Mouse (Mus musculus) spleen, postnatal 36 days (tissue): ENCODE data around the gene Pirb.
A peak's percentile ranks its signal among the peaks of the same experiment; 100 is the strongest.

Source experiments
- DNase-seq, 2 experiments: peaks; one replicate each; pipeline ENCODE4 v3.0.0; 2022; ENCODE audit warnings: low spot score in 2 of 2, mixed read lengths in 1 of 2

The Pirb gene

GRCm38 (mm10) chr7:3692382-3692986, 27.7 kb downstream of the Pirb start, which contains the start of gene Tsen34:
Tsen34 (plus strand) TSS chr7:3692863.
- no peak for DNase-seq

GRCm38 (mm10) chr7:3691919-3692318, 28.3 kb downstream of the Pirb start:
- DNase-seq, result no peak

DNA sequence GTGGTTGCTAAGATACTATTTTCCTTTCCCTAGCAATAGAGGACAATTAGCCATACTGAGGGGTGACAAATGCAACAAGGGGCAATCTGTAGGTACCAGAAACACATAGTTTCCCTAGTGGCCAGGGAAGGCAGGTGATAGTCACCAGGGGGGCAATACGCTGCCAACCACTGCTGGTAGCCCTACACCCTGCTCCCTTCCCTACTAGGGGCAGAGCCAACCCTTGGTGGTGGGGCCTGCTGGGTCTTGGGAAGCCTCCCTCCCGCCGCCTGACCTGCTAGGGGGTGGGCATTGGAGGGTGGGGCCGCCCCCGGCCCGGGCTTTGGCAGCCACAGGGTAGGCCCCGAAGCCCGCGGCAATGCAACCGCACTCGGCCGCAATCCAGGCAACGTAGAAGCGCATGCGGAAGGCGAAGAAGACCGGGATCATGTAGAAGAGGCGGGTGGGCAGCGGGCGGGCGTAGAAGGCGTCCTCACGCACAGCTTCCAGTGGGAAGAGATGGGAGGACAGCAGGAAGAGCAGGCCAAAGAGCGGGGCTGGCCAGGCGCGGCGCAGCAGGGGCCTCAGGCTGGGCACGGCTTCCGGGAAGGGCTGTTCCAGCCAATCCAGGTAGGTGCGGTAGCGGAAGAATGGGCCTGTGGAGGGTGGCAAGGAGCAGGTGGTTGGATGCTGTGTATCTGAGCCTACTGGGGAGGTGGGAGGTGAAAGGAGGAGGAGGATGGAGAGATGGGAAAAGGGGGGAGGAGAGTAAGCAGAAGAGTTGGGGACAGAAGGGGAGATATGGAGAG, 34.6 kb downstream of the Pirb start:
- DNase-seq, result no peak

DNA sequence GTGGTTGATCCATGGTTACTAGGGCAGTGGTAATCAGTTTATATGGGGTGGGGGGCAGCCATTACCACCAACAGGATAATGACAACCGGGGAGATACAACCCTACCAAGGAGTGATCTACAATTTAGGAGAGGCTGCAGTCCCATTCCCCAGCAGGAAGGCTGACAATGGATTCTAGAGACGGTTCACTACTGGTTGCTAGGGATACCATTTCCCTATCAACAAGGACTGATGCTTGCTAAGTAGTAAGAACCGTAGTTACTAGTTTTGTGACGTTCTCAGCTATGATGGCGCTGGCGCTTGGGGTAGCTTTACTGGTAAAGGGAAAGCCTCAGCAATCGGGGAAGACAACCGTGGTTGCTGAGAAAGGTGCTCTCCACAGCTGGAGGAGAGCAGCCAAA, 35.5 kb downstream of the Pirb start:
- DNase-seq, result no peak

DNA sequence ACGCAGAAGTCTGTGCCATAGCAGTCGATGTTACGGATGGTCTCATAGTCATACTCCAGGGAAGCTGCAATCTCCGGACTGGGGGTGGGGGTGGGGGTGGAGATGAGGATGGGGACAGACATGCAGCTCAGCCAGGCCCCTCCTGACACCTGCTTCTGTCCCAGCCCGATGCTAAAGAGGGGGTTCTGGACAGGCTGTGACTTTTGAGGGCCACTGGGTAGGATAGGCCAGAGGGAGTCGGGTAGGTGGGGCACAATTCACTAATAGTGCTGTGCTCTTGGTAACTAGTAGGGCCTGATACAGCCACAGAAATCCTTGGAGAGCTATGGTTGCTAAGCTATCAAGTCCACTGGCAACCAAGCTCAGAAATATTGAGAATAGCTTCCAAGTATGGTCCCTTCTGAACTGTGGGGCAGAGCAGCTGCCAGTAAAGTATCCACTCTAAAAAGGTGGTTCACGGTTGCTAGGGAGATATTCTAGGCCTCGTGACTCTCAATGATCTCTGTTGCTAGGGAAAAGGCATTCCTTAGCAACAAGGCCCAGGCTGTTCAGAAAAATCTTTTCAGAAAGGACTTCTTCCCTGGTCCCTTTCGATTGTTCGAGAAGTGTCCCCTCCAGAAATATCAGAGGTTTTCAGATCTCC, 36.2 kb downstream of the Pirb start:
- no peak for DNase-seq

DNA sequence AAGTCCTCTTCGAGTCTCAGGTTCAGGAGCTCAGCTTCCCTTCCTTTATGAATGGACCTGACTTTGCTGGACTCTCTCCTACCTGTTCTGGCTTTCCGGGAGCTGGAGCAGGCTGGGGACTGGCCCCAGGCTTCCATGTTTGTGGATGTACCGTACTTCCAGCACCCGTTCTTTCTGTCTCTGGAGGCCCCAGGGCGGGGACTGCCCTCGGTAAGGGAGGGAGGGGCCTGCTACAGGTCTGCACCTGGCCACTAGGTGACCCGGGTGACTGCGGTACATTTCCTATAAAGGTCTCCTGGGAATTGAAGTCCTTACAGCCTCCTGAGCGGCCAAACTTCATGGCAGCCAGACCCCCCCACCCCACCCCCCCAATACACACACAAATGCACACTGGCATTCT, 42.8 kb downstream of the Pirb start, which contains the start of gene Tmc4:
Gene Tmc4, minus strand, starts transcription at position 212 of the 400 bp plus-strand sequence.
- DNase-seq, result no peak

DNA sequence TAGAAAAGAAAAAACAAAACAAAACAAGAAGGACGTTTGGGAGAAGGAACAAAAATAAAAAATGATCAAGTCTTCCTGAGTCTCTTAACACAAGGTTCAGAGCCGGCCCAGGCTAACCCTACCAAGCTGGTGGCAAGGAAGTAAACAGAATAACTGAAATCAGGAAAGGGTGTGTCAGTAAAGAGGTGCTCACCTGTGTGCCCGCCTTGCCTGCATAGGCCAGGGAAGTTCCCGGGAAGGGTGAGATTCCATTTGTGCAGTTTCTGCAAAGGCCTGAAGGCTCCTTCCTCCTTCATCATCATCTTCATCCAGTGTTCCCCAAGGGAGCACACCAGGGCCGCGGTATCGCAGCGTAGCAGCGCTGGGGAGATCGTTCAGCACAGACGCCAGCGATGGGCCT, 43.8 kb downstream of the Pirb start:
- DNase-seq, result no peak

GRCm38 (mm10) chr7:3675228-3675548, 45.0 kb downstream of the Pirb start:
- no peak for DNase-seq

DNA sequence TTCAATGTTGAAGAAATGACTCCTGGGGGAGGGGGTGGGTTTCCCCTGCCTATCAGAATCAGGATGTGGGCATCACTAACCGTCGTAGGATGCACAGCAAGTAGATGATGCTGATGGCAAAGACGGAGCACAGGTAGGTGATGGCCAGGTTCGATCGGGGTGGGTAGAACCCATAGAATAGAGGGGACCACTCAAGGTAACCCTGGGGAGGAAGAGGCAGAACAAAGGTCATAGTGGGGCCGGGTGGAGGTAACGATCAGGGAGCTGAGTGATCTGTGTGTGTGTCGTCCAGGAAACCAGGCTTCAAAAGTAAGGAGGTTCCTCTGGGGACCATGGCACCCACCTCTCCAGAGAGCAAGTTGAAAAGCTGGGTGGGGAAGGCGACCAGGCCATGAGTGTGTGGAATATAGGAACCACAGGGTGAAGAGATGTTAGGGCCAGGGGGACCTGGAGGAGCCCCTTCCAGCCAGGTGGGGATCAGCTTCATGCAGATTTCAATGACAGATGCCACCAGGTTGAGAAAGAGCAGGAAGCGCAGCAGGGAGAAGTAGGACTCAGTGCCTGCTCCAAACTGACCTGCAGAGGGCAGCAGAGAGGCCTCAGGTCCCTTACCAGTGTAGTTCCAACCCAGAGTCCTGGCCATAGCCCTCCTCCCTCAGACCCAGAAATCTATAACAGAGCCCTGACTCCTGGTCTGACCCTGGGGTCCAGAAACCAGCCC, 45.5 kb downstream of the Pirb start:
- peak; percentile 68 to 73 for DNase-seq

DNA sequence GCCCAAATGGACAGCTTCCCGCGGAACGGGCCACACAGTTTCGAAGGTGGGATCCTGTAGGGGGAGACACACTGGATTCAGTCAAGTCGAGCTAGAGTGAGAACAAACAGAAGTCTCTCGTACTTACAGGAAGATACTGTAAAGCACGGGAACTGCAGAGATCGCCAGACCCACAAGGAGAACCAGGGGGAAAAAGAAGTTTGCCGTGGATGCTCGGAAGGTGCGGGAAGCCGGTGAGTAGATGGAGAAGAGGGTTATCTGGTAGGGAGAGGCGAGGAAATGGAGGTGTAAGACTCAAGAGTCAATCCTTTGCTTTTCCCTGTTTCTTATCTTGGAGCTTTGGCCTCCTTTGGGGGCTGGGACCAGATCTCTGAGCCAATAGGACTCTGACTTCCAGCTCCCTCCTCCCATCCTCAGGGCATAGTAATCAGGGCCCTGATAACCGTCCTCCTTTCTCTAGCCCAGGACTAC, 53.2 kb downstream of the Pirb start:
- no peak for DNase-seq

DNA sequence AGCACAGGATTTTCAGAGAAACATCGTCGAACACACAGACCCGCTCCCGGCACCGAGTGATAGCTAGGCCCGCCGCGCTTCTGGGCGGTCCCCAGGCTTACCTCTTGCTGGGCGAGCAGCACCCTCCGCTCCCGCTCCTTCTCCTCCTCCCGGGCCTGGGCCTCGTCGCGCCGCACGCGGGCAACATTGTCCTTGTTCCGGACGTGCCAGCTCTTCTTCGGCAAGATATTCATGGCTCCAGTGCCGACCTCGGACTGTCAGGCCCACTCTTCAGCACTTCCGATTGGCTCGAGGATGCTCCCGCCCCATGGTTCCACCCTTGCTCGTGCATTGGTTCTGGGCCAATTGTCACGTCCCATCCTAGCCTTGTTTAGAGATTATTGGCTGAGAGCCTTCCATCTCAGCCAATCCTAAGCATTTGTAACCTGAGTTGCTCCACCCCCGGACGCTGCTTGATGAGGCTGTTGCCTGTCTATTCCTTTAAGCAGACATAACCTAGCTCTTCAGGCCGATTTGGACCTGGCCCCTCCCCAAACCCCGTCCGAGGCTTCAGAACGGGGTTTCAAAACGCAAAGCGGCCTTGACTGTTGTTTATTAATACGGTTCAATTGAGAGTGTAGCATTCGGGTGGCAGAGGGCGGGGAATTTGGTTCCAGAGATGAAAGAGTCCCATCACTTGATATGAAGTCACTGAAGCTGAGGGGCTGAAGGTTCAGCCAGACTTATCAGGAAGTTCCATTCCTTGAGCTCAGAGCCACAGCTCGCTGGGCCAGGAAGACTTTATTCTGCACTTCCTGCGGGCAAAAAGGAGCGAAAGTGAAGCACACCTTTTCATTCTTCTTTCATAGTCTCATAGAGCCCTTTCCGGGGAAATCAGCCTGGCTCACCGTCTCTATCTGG, 54.7 kb downstream of the Pirb start, which contains the start of gene Leng1:
Gene Leng1, minus strand, starts transcription at position 626 of the 900 bp plus-strand sequence.
- DNase-seq, result peak; percentile 96 to 97

- DNase-seq, result no peak
Measured at GRCm38 (mm10) chr7:3664524-3665214, 55.5 kb downstream of the Pirb start.
